Mouse (Mus musculus) kidney, adult 2 months (tissue): ENCODE data around the gene Ptp4a2.

Experiments used
- CTCF ChIP-seq: fragments of 200-500 bp; conservative IDR thresholded peaks from 2 replicates; pipeline ENCODE4 v1.5.1; 2011; ENCODE audit warnings: low read depth, mild to moderate bottlenecking, control low read depth, low read length, moderate library complexity, mixed read lengths; ENCODE audit not compliant: insufficient read depth, insufficient read length
- POLR2A ChIP-seq: fragments of 200-500 bp; IDR thresholded peaks from one replicate; pipeline ENCODE4 v1.6.1; 2011; ENCODE audit warnings: low read depth, low read length, control low read depth

DNA sequence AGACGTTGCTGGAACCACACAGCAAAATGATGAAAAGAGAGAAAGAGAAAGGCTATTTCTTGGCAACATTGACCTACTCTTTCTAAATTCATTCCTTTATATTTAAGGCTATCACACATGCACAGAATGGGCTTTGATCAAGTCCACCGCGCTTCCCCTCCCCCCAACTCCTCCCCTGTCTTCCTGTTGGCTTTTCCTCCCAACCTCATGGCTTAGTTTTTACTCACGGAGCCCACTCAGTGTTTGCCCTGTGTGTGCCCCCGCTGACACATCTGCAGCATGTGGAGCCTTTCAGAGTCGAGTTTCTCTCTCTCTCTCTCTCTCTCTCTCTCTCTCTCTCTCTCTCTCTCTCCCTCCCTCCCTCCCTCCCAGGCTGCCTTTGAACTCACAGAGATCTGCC, 40.4 kb upstream of the Ptp4a2 start:
- TF ChIP-seq CTCF = no peak
- no peak for TF ChIP-seq POLR2A
